Mouse (Mus musculus) midbrain, postnatal 0 days (tissue): Measurements from ENCODE around the gene Spock1. TPM values are rescaled to one million over a fixed set of nuclear protein-coding genes. Genes with fewer than 3 reads are reported as not detected.

Experiments
- ATAC-seq: fragments of 200-750 bp; cut with Nextera tagmentation; 2 replicates; pipeline ENCODE4 v1.8.0; 2017; ENCODE audit warnings: moderate number of reproducible peaks, mild to moderate bottlenecking, moderate TSS enrichment, moderate library complexity; ENCODE audit not compliant: low FRiP score
- DNase-seq: peaks from one replicate; pipeline ENCODE4 v3.0.0-alpha.2; 2015; ENCODE audit warnings: low spot score
- H3K27ac ChIP-seq: fragments of 300-500 bp; sonication (generic); 2 replicates; pipeline ENCODE4 v1.5.1; 2014; ENCODE audit warnings: low read depth, mild to moderate bottlenecking, low read length, mixed read lengths
- H3K27me3 ChIP-seq: fragments of 300-500 bp; sonication (generic); 2 replicates; pipeline ENCODE4 v1.6.1; 2014; ENCODE audit warnings: low read length, control low read depth, mixed read lengths; ENCODE audit not compliant: insufficient read depth
- H3K36me3 ChIP-seq: fragments of 300-500 bp; sonication (generic); 2 replicates; pipeline ENCODE4 v1.6.1; 2014; ENCODE audit warnings: low read length, control low read depth, mixed read lengths; ENCODE audit not compliant: insufficient read depth
- H3K4me1 ChIP-seq: fragments of 300-500 bp; sonication (generic); 2 replicates; pipeline ENCODE4 v1.6.1; 2014; ENCODE audit warnings: mild to moderate bottlenecking, control low read depth, antibody characterized with exemption, low read length, mixed read lengths; ENCODE audit not compliant: insufficient read depth
- H3K4me2 ChIP-seq: fragments of 300-500 bp; sonication (generic); 2 replicates; pipeline ENCODE4 v1.6.1; 2014; ENCODE audit warnings: low read depth, mild to moderate bottlenecking, low read length, mixed read lengths; ENCODE audit not compliant: poor library complexity, severe bottlenecking
- H3K4me3 ChIP-seq: fragments of 300-500 bp; sonication (generic); 2 replicates; pipeline ENCODE4 v1.5.1; 2014; ENCODE audit warnings: low read depth, mild to moderate bottlenecking, low read length, moderate library complexity
- H3K9ac ChIP-seq: fragments of 300-500 bp; sonication (generic); replicated peaks from 2 replicates; pipeline ENCODE4 v1.6.1; 2014; ENCODE audit warnings: mild to moderate bottlenecking, low read length, moderate library complexity, mixed read lengths; ENCODE audit not compliant: poor library complexity, severe bottlenecking
- H3K9me3 ChIP-seq: fragments of 300-500 bp; sonication (generic); 2 replicates; pipeline ENCODE4 v1.6.1; 2016; ENCODE audit warnings: low read length, control low read depth
- CTCF ChIP-seq: IDR thresholded peaks from 2 replicates; pipeline ENCODE4 v1.5.1; 2016; ENCODE audit warnings: antibody characterized with exemption, mild to moderate bottlenecking
- WGBS: fragments of 180-500 bp; shearing (Covaris S2); extraction: QIAGEN DNeasy Blood & Tissue Kit; methylation state at CpG from one replicate; pipeline ENCODE4 v1.1.7; 2014; 5-methylcytosine and 5-hydroxymethylcytosine counted together
- polyA plus RNA-seq: library from polyadenylated mRNA; unstranded; fragments of >200 nt; fragmentation: Nextera tagmentation; extraction: Ambion mirVana; gene quantifications from 2 replicates; pipeline ENCODE4 v1.2.1, GENCODE M21; 2015
- total RNA-seq: library from RNA; depleted of rRNA; stranded (reverse); fragments of >200 nt; gene quantifications from 2 replicates; pipeline ENCODE4 v1.2.3, GENCODE M21; 2014

Spock1 gene
- total and polyA plus RNA-seq, 2 experiments from 2014 or later, result 91.5 to 94.8 TPM

- Histone ChIP-seq H3K27me3 (no peaks in the 10 kb centered on the region), H3K36me3 (no peaks in the 10 kb centered on the region), H3K9me3 (no peaks in the 10 kb centered on the region), H3K9ac (no peak overlapping the region), H3K27ac (no peak overlapping the region), H3K4me2 (no peak overlapping the region), H3K4me1 (no peaks in the 10 kb centered on the region), H3K4me3 (no peak overlapping the region)
- no peak for TF ChIP-seq CTCF
- no peak for ATAC-seq
- WGBS, result 80% methylated on average over 3 of the region's 3 CpGs
- no peak for DNase-seq
Measured at GRCm38 (mm10) chr13:57760618-57761017, 147.5 kb downstream of the Spock1 start.

- DNase-seq (no peak), ATAC-seq (no peak)
- Histone ChIP-seq H3K9ac (no peak overlapping the region), H3K36me3 (no peaks in the 10 kb centered on the region), H3K4me1 (no peaks in the 10 kb centered on the region), H3K9me3 (no peaks in the 10 kb centered on the region), H3K27ac (no peak overlapping the region), H3K4me3 (no peak overlapping the region), H3K27me3 (no peaks in the 10 kb centered on the region), H3K4me2 (no peak overlapping the region)
- TF ChIP-seq CTCF, result no peak
- 37% methylated on average over 3 of the region's 3 CpGs for WGBS
Measured at GRCm38 (mm10) chr13:57756316-57756715, 151.8 kb downstream of the Spock1 start.

GRCm38 (mm10) chr13:57750831-57751230, 157.3 kb downstream of the Spock1 start:
- Histone ChIP-seq H3K27ac (no peak overlapping the region), H3K9ac (no peak overlapping the region), H3K4me2 (no peak overlapping the region), H3K4me3 (no peak overlapping the region), H3K4me1 (no peaks in the 10 kb centered on the region), H3K27me3 (no peaks in the 10 kb centered on the region), H3K36me3 (no peaks in the 10 kb centered on the region), H3K9me3 (no peaks in the 10 kb centered on the region)
- DNase-seq (no peak), ATAC-seq (no peak)
- TF ChIP-seq CTCF, result no peak
- 75% methylated on average over 7 of the region's 7 CpGs for WGBS

- Histone ChIP-seq H3K27ac (no peak overlapping the region), H3K27me3 (no peaks in the 10 kb centered on the region), H3K4me3 (no peak overlapping the region), H3K9me3 (no peaks in the 10 kb centered on the region), H3K4me2 (no peak overlapping the region), H3K4me1 (no peaks in the 10 kb centered on the region), H3K9ac (no peak overlapping the region), H3K36me3 (no peaks in the 10 kb centered on the region)
- WGBS, result 69% methylated on average over 3 of the region's 3 CpGs
- no peak for ATAC-seq
- TF ChIP-seq CTCF, result no peak
- DNase-seq, result no peak
Measured at GRCm38 (mm10) chr13:57744667-57745066, 163.5 kb downstream of the Spock1 start.

DNA sequence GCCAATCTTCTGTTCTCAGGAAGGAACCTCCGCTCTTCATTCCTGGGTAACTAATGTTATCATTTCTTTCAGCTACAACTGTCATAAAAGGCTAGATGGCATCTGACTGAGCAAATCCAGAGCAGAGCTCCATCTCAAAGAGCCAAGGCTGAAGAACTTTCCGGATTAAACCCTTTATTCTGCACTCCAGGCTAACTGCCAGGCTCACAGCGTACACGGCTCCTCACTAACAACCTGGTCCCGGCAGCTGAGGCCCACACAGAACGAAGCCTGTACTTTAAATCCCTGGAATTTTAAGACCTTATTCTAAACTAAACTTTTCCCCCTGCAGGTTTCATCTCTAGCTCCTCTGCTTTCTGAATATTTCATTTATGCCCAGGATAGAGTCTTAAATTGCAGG, 166.9 kb downstream of the Spock1 start:
- ATAC-seq (no peak), DNase-seq (no peak)
- Histone ChIP-seq H3K9ac (no peak overlapping the region), H3K4me2 (no peak overlapping the region), H3K27me3 (no peaks in the 10 kb centered on the region), H3K36me3 (no peaks in the 10 kb centered on the region), H3K4me3 (no peak overlapping the region), H3K27ac (no peak overlapping the region), H3K4me1 (0 out of 2 replicates have a peak, but pooled peaks cover 2% of the 10 kb centered on the region), H3K9me3 (no peaks in the 10 kb centered on the region)
- 48% methylated on average over 6 of the region's 6 CpGs for WGBS
- no peak for TF ChIP-seq CTCF

DNA sequence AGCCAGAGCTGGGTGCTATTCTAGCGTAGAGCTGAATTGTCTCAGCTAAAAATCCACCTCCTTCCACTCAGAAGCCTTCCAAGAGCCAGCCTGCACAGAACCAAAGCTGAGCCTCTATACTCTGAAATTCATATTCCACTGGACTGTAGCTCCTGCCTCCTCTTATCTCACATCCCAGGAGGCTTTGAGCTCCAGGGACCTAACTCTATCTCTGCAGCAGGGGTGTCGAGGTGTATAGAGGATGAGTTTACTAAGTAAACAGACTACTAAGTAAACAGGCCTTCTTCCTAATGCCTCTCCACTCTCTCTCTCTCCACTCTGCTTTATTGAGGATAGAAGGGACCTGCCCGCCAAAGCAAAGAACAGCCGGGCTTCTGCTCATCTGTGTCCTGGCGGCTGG, 167.7 kb downstream of the Spock1 start:
- peaks cover 6% of the 10 kb centered on the region; the same call in 1 of the 2 replicates for H3K4me1 ChIP-seq
- H3K9me3 ChIP-seq, result no peaks in the 10 kb centered on the region
- no peaks in the 10 kb centered on the region for H3K27me3 ChIP-seq
- no peaks in the 10 kb centered on the region for H3K36me3 ChIP-seq
- WGBS, result 60% methylated on average over 5 of the region's 5 CpGs
- no peak for TF ChIP-seq CTCF
- no peak overlapping the region for H3K27ac ChIP-seq
- H3K4me2 ChIP-seq, result no peak overlapping the region
- ATAC-seq (no peak), DNase-seq (no peak)
- H3K9ac ChIP-seq, result no peak overlapping the region
- no peak overlapping the region for H3K4me3 ChIP-seq
